Mouse (Mus musculus) CD8-positive naive resting alpha-beta T cell, adult 57 days (primary cell): ENCODE measurements around the gene Zfp820. TPM values are rescaled to one million over a fixed set of nuclear protein-coding genes. Genes with fewer than 3 reads are reported as not detected.

Experiments
- total RNA-seq: library from RNA; stranded (reverse); gene quantifications from one replicate; pipeline ENCODE4 v1.2.4, GENCODE M21; 2023

The Zfp820 gene
- total RNA-seq: 0.28 TPM

GRCm38 (mm10) chr17:21845545-21846321 is at the start of gene Zfp820:
Gene Zfp820, minus strand, starts transcription at chr17:21845772.

Other genes with a start within 250 kb of the Zfp820 start
- 9.9 TPM for gene Zfp983, start 195.1 kb downstream of the Zfp820 start, total RNA-seq
- gene Gm10226, start 153.9 kb downstream of the Zfp820 start, total RNA-seq: 14.5 TPM
- gene Zfp760, start 138.0 kb downstream of the Zfp820 start, total RNA-seq: 2.3 TPM
- 2.7 TPM for gene Zfp229, start 115.0 kb downstream of the Zfp820 start, total RNA-seq
- 6.1 TPM for gene Zfp995, start 64.2 kb upstream of the Zfp820 start, total RNA-seq
- gene Zfp942, start 116.7 kb upstream of the Zfp820 start, total RNA-seq: 25.2 TPM
- 21.7 TPM for gene Zfp943, start 116.8 kb upstream of the Zfp820 start, total RNA-seq